Mouse (Mus musculus) c-Kit-positive CD71-positive TER-119-positive erythroid progenitor cells, embryonic 14.5 days (primary cell): Measurements from ENCODE around the gene Ccser1.

Experiments used
- DNase-seq: peaks from one replicate; pipeline ENCODE4 v3.0.0-alpha.2; 2013; ENCODE audit warnings: low spot score

Ccser1 gene

DNA sequence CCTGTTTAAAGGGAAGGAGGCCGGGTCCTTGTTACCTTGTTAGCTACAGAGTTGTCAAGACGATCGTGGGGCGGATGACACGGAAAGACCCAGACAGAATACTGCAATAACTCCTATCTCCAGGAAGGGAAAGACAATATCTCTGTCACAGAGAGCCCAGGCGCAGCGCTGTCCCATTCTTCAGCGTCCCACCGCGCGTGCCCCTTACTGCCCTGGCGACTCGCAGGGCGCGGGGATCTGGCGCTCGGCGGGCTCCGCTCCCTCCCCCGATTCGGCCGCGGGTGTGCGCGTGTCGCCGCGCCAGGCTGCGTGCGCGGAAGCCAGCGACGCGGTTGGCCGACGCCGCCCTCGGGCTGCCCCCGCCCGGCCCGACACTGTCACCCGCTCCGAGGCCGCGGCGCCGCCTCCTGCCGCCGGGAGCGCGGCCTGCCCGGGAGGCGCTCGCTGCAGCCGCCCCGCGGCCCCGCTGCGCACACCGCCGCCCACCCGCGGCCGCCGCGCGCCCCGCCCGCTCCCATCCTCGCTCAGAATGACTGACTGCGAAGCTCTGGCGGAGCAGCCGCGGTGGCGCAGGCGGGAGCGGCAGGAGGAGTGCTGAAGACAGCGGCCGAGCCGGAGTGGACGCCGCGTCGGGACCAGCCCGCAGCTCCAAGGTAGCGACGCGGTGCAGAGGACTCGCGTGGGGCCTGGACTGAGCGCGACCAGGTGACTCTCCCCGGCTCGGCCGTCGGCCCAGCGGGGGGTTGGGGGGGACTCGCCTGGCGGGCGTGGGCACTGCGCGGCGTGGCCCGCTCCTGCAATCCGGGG, at the start of gene Ccser1:
TSS of gene Ccser1 (plus strand) at position 376 of the 807 bp plus-strand sequence.
- DNase-seq: no peak

DNA sequence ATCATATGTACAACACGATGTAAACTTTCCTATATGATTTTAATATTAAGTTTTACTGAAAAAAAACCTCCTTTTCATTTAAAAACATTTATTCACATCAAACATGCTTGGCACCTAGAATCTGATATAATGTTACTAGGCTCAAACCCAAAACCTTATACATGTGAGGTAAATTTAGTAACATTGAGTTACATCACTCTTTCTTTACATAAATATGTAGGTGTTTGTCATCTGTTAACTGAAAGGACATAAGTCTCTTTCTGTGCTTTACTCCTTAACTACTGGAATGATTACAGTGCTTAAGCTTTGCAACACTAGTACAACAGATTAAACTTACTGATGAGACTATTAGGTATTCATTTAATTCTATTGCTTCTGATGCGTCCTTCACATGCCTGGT, 43.7 kb upstream of the Ccser1 start:
- DNase-seq: no peak

DNA sequence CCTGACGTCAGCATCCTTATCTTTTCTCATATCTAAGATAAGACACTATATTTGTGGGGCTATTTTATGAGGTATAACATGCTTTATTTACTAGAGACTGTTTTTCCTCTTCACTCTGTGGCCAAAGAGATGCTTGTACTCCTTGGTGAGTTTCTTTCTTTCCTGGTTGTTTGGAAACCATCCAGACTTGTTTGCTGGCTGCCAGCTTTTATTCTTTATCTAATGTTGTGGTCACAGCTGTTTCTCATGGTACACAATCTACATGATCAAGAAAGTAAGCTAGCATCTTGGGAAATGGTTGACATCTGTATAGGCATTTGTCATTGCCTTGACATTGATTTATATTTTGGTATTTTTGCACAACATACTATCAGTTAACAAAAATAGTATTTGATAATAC, 37.1 kb upstream of the Ccser1 start:
- DNase-seq: no peak

DNA sequence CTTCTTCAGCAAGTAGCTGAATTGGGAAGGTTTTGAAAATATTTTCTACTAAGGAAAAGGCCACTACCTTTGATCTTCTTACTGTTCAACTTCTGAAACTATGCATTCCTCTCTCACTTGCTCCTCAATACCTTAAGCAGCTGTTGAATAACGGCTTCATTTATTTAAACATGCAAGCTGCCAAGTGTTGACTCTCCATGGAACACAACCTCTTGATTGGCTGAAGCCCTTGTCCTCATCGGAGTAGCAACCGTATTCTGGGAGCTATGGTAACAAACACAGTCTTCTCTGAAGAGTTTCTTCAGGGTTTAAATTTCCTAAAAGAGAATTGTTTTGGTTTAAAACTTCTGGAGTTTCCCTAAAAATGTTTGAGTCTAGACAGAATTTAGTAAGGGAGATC, 27.2 kb upstream of the Ccser1 start:
- DNase-seq: no peak

DNA sequence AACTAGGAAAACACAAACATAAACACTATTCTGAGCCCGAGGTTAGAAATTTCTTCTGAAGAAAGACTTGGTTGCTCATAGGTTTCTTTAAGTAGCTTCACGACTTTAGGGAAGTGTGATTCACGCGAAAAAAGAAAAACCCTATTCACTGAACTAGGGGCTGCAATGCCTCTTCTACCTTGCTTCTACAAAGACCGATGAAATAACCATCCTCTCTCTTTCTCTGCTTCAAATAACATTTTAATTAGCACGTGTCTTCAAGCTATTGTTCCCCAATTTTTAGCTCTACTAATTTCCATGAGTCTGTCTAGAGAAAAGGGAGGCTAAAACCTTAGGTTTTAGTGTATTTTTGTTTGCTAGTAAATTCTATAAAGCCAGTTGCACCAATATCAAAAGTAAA, 25.5 kb upstream of the Ccser1 start:
- DNase-seq: no peak

DNA sequence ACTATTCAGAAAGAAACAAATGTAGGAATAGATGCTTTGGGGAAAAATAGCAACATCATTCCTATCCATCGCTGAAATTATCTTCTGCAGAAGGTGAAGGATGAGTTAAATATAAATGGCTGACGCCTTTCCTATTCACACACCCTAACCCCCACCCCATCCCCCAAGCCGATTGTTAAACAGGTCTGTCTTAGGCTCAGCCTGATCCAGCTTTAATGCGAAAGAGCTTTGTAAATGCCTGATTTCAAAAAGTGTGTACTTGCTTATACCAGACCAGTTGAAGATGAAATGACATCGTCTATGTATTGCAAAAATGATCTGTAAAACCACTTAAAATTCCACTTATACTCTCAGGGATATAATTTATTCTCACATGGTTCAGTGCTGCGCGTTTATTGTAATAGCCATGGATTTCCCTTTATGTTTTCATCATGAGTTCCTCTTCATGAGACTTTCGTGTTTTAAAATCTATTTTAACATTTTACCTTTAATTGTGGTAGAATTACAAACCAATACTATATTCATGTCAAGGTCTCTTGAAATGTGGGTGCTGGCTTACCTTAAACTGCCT, 25.0 kb upstream of the Ccser1 start:
- no peak for DNase-seq

DNA sequence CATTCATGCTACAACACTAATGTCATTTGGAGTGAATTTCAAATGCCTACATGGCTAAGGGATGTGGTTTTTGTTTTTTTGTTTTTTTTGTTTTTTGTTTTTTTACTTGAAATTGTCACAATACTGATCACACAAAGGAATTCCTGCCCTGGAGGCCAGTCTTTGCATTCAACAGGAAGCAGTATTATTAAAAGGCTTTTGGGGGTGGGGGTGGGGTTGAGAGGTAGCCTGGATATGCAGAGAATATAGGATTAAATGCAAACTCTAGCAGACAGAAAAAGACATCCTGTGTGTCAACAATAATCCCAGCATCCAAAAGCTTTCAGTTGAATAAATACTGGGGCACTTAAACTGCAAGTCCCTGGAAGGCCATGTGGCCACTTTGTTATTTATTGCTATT, 24.4 kb upstream of the Ccser1 start:
- no peak for DNase-seq

DNA sequence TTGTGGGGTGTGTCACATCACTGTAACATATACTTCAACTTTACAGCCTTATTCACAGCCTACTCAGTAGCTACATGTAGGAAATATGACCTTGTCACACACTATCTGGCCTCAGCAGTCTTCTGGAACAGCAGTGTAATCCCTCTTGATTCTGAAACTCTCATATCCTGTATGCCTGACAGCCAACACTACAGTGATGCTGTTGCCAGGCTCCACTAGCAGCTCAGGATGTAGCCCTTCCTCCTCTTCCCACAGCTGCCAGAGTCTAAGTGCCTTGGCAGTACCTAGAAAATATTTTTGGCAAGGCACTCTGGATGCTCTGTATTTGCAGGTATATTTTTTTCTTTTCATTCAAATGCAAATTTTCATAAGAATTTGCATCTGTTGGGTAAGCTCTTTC, 18.0 kb upstream of the Ccser1 start:
- no peak for DNase-seq

DNA sequence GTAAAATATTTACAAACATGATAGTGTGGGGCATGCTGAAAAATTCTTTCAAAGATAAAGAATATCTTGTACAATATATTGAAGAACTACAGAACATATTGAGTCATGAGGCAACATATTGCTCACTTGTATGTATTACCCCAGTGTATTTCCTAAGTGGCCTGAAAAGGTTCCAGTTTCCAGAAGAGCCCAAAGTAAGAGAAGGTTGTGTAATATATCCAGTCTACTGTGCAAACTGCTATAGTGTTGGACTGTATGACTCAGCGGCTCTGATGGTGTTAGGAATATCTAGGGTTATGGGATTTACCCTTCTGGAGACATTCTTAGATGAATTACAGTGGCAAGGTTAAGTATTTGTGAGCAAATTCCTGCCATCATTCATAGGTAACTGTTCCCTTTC, 13.2 kb upstream of the Ccser1 start:
- no peak for DNase-seq

DNA sequence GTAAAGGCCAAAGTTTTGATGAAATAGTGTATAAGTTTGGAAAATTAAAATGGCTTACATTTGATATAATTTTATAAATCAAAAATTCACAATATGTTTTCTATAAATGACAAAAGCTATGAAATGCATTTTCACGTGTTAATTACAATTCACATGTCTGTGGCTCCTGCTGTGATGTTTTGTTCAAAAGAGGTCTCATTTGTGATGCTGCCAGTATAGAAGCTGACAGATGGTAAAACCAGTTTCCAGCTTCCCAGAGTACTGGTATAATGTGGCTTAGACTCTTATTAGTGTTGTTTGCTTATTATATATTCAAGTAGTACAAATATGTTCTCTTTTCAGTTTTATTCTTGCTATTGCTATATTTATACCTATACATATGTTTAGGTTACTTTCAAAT, 4.0 kb upstream of the Ccser1 start:
- DNase-seq: no peak

DNA sequence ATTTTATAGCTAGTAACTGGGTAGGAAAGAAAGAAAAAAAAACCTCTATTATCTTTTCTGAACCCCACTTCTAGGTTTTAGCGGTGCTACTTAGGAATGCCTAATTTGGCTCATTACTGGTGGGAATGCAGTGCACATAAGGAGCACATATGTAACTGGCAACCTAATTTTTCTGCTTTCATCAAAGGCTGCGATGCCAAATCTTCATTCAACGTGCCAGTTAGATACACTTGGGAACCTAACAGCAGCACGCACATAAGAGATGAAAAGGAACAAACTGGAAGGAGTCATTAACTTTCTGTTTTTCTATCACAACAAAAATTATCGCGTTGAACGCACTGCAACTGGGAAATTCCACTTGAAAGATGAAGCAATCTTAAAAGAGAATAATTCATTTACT, 2.6 kb upstream of the Ccser1 start:
- DNase-seq: no peak

DNA sequence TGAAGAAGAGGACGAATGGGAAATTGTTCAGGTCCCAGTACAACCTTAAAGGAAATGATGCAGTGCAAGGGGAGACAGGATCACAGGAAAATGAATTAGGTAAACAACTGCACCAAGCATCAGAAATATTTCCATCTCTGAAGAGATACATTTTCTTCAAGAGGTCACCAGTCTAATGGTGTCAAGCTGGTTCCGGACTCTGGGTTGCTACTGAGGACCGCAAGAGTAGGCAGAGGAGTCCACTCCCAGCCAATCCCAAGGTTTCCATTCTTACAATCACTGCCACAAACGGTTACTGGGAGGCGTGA, 529 bp upstream of the Ccser1 start:
- DNase-seq: no peak

DNA sequence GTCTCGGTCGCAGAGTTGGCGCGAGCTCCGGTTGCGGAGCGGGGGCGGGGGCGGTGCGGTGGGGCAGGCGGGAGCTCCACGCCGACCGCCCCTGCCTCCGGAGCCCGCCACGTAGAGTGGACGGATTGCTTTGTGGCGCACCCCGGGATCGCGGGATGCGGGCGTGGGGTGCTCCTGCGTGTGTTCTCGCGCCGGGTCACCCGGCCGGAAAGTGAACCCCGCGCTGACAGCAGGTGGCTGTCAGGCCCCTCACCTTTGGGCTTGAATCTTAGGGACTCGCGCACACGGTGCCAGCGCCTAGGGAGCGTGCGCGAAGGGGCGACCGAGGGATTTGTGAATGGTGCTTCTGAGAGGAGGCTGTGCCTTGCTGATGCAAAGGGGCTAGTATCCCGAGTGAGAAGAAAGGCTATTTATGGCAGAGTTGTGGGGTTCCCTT, 650 bp downstream of the Ccser1 start:
- no peak for DNase-seq

DNA sequence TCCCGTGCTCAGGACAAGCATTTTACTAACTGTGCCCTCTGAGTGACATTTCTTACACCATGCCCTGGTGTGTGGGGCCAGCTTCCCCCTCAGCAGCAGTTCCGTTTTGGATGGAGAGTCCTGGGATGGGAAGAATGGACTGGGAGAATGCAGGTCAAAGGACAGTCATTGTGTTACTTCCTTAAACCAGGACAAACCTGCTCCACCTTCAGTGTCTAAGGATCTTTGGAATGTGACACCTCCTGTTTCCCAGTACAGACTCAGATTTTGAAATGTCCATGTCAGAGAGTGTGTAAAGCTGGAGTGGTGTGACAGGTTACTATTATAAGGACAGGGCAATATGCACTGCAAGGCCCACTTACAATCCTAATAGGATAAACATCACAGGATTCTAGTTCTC, 8.9 kb downstream of the Ccser1 start:
- no peak for DNase-seq

DNA sequence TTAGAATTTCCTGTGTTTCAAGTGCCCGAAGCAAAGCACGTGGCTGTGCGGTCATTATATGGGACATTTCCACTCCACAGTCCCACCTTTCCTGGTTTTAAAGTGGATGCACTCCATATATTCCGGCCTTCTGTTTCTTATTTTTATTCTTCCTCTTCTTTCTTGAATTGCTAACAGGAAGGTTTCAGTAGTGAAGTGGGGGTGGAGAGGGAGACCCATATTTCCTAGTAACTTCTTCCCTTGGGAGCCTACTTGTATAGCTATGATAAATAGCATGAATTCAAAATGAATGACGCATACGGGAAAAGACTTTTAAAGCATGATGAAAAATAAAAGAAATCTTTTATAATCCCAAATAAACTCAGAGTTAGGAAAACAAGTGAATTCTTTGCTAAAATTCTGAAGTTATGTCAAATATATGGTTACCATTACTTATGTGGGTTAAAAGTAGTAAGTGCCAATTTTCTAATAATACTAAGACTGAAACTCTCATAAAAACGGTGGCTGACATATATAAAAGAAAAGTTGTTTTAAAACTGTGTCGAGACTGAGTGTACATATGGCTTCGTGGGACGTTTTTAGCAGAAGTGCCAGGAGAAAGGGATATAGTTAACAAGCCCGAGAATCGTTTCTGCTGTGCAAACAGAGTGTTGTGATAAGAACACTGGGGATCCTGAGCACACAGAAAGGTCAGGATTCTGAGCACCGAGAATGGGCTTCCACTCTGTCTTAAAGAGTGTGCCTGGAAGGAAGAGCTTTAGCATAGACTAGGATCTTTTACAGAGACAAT, 11.7 kb downstream of the Ccser1 start:
- no peak for DNase-seq

DNA sequence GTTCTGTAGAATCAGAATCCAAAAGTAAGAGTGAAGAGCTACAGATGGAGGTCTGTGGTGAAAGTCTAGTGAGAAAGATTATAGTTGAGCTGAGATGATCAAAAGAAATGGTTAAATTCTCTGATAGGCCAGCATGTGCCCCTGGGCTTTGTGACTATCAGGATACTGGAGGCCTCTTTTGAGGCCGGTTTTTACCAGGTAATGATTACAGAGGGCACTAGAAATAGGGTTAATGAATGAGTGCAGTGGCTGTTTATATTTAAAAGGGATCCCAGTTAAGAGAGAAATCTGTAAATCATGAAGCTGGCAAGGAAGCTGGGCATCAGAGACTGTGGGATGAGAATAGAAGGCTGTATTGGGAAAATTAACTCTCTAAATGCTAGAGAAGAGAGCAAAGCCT, 23.2 kb downstream of the Ccser1 start:
- DNase-seq: no peak

DNA sequence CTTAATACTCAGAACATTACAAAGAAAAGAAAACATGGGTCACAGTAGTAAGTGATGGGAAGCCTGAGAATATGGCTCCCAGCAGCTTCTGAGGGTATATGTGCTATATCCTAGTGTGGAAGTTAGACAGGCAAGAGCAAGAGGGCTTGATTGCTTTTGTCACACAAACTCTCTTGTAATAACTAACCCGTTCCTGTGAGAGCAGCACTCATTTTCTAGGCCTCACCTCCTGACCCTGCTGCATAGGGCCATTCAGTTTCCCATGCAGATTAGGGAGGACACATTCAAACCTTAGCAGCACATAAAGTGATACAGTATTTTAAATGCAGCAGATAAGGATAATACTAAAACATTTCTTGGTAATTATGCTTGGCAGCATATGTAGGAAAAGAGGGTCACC, 25.9 kb downstream of the Ccser1 start:
- no peak for DNase-seq

DNA sequence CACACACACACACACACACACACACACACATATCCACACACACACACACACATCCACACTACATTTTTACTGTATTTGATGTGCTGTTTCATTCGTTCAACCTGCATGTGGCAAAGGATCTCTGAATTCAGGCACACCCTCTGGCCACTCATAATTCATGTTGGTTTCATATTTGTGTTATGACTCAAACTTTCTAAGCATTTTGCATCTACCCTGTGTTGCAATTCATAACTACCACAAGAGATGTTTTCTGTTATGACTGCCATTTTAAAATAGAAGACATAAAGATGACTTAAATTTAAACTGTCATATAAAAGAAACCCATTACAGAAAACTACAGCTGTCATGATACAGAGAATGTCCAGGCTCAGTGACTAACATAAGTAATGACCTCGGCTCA, 26.5 kb downstream of the Ccser1 start:
- DNase-seq: no peak

DNA sequence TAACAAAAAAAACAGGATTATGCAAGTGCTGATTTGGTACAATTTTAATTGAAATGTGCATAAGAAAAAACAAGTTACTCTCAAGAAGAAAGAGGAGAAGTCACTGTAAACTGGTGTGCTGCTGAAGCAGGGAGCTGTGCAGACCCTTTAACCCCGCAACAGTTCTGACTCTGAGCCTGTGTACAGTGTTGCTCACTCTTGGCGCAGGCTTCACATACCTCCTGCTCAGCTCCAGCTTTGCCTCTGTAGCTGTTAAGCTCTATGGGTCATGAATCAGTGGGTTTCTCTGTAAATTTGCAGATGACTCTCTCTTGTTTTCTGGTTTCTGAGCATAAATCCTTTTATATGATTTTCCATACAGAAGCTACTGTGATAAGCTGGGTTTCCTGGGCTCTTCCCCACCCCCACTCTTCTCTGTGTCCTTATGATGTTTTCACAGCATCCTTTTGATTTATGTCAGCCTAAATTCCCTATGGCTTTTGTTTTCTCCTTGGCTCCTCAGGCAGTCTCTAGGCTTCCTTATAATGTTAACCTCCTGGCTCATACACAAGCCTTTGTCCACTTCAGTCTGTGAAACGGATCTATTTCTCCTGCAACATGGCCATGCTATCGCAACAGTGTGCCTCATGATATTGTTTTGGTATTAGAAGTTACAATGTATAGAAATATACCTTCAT, 30.1 kb downstream of the Ccser1 start:
- DNase-seq: no peak

DNA sequence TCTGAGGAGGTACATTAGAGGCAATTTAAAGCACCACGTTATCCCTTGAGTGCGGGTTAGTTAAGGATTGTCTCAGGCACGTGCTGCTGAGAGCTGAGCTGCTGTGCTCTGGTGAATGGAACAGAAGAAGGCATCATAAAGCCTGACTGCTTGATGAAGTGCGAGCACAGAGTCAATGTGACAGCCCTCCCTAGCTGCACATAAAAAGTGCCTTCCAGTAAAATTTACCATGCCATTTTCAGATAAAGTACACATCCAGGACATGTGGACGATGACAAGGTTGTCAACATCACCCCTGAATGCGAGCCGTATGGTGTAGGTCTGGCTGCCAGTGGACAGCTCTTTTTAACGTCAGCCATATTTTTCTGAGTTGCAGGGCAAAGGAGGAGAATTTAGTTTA, 35.6 kb downstream of the Ccser1 start:
- DNase-seq: no peak

DNA sequence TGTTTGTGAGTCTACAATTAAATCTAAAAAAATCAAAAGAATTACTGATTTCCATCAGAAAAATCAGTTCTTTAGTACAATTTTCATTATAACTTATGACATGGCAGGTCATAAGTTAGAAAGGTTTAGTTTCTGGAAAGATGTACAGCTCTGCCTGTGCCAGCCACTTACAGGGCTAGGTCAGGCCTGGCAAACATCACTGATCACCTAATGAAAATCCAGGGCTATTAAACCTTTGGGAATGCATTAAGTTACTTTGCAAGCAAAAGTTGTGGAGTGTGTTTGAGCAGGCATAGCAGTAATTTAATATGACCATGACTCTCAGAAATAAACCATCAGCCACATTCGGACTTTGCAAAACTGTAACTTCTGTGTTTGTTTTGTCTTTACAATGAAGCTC, 36.4 kb downstream of the Ccser1 start:
- no peak for DNase-seq

DNA sequence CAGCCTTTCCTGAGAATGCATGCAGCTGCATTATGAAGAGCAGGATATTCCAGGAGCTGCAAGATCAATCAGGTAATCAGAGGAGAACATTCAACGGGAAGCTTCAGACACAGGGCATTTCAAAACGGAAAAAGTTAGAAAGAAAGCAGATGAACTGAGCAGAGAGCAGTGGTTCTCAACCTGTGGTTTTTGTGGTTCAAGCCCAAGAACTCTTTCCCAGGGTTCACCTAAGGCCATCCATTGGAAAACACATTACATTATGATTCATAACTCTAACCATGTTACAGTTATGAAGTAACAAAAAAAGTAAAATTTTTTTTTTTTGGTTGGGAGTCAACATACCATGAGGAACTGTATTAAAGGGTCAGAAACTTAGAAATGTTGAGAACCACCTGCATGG, 37.6 kb downstream of the Ccser1 start:
- DNase-seq: no peak

DNA sequence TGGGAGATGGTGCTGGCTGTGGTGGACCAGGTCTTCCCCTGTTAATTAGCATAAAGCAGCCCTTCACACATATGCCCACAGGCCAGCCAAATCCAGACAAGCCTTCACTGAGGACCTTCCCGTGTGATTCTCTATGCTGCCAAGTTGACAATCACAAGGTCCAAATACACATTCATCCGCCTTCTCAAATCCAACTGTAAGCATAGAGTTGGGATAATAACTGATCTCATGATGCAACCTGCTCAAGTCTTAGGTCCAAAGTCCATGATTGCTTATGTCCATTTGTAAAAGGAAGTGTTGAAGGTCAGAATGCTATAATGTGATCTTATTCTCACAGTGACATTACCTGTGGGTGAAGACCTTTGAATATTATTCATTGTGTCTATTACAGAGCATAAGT, 43.4 kb downstream of the Ccser1 start:
- DNase-seq: no peak
